Mouse (Mus musculus): ENCODE measurements around the gene Ddx56.

Ddx56 gene

DNA sequence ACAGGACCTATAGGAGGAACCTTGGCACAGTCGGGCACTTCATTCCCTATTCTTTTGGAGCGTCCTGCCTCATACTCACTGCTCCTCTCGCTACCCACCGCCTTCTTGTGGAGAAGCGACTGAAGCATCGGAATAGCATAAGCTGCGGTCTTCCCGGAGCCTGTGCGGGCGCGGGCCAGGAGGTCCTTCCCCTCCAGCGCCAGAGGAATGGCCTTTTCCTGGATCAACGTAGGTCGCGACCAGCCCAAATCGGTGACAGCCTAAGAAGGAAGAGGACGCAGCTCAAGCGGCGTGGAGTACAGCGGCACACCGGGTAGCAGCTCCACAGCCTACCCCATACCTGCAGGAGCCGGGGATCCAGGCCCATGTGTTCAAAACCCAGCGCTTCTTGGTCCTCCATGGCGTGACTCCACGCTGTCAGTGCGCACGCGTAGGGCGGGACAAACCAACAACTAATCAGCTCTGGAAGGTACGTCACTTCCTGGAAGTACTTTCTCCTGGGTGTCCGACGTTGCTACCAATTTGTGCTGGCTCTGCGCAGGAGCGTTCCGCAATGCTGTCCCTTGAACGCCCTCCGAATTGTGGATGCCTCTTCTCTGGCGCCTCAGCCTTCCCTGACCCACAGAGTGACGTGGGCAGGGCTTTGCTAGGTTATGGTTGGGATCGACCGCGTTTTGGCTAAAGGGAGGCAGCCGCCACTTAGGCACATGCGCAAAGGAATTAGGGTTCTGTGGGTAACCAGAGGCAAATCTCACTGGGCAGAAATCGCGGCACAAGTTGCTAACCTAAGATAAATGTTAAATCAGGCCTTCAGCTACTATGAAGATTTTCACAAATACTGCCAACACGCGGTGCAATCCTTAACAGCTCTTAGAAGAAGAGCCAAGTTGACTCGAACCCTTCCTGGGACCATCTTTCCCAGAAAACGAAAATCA is at the start of gene Ddx56:
Gene Ddx56 (minus strand): TSS at position 453 of the 935 bp plus-strand sequence.
- DNase-seq (ENCODE audit: low spot score in 2 of 2), result peak; percentile 84 to 91

- DNase-seq (ENCODE audit: low spot score in 2 of 2), result no peak
Observed at GRCm38 (mm10) chr11:6316821-6317220, 49.2 kb upstream of the Ddx56 start.

DNA sequence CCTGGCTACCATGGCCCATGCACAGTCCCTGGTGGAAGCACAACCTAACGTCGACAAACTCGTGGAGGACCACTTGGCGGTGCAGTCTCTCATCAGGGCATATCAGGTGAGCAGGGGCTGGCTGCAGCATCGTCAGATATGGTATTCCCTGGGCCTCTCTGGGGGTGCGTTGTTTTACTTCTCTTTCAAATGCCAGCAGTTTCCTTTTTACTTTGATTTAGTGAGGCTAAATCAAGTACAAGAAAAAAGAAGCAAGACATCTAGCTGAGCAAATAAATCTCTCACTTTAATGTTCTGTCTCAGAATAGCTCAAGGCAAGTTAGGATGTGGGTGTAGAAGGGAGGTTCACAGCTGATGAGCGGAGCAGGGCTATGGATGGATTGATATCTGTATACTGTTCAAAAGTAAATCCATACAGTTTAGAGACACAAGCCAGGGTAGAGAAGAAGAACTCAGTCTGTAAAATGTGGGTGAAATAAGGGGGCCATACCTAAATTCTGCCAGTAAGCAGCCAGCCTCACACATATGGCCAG is 46.4 kb upstream of the Ddx56 start:
- no peak for DNase-seq (ENCODE audit: low spot score in 2 of 2)

DNA sequence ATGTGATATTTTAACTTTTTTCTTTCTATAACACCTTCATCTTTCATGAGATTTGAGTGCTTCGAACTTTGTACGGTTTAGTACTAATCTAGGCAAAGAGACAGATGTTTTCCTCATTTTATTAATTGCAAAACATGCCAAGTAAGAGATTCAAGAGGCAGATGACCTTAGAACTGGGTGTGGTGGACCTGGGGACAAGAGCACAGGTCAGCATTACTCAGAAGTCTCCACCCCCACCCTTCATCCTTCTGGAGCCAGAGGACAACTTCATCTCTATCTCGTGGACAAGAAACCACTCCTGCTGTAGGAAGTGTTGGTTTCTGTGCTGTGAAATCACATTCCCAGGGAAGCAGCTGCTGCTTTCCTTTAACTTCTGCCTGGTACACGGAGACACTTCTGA is 40.6 kb upstream of the Ddx56 start:
- DNase-seq (ENCODE audit: low spot score in 2 of 2), result no peak

DNA sequence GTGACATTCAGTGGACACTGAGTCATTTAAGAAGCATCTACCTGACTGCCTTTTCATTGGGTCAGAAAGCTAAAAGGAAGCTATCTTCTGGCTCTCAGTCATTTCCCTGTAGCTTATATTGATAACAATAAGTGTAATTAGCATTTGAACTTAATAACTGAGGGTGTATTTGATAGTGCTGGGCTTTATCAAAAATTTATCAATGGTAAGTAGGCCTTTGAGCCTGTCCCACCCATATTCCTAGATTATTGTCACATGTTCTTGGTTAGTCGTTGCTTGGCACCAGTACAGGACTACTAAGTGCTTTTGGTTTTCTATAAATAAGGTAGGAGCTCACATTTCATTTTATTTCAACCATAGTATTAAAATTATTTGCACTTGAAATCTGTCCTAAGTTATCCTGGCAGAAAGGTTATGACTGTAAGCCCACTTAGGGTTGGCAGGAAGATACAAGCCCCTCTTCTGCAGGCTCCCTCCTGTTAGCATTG is 38.4 kb upstream of the Ddx56 start:
- no peak for DNase-seq (ENCODE audit: low spot score in 2 of 2)

DNA sequence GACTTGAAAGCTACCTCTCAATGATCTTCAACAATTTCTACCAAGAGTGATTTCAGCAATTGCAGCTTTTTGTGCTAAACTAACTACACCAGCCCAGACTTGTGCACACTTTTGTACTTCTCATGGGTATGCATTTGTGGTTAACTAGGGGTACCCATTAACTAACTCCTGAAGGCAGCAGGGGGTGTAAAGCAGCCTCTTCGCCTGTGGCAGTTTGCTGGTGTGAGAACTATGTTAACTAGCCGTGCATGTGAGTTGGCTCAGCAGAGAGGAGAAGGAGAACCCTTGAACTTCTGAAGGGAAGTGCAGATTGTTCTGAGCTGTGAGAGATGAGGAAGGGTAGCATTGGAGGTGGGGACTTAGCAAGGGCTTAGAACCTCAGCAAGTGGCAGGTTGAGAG is 35.2 kb upstream of the Ddx56 start:
- no peak for DNase-seq (ENCODE audit: low spot score in 2 of 2)

DNA sequence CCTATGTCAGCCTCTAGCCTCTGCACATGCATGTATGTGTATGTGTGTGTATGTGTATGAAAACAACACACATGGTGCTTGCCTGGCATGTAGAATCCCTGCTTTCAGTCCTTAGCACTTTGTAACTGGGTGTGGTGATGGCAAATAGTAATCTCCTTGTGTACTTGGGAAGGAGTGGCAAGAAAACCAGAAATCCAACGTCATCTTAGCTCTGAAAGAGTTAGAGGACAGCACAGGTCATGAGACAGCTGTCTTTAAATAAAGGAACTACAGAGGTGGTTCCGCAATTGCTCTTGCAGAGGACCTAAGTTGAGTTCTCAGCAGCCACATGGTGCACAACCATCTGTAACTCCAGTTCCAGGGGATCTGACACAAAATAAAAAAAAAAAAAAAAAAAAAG is 31.9 kb upstream of the Ddx56 start:
- DNase-seq (ENCODE audit: low spot score in 2 of 2), result no peak

DNA sequence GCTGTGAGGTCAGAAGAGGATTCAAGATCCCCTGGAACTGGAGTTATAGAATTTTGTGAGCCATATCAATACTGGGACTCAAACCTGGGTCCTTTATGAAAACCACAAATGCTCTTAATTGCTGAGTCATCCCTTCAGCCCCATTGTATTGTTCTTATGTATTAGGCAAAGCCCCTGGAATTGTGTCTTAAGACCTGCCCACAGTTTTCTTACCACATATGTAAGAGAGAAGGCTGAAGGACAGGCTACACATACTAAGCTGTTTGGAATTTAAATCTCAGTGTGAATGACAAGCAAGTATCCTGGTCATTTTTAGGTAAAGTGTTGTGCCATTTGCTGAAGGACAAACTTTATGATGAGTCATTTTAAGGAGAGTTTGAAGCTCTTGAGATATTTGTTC is 28.5 kb upstream of the Ddx56 start:
- DNase-seq (ENCODE audit: low spot score in 2 of 2), result no peak

DNA sequence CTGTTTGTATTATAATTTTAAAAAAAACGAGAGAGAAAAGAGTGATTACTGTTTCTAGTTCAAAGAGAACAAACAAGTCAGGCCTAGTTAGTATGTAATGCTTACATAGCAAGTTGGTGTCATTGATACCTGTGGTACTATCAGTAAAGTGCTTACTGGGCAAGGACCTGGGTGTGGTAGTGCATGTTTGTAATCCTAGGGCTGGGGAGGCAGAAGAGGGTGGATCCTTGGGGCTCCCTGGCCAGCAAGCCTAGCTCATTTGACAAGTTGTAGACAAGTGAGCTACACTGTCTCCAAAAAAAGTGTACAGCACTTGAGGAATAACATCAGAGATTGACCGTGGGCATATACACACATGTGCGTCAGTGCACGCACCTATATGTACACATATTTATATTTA is 27.1 kb upstream of the Ddx56 start:
- no peak for DNase-seq (ENCODE audit: low spot score in 2 of 2)

DNA sequence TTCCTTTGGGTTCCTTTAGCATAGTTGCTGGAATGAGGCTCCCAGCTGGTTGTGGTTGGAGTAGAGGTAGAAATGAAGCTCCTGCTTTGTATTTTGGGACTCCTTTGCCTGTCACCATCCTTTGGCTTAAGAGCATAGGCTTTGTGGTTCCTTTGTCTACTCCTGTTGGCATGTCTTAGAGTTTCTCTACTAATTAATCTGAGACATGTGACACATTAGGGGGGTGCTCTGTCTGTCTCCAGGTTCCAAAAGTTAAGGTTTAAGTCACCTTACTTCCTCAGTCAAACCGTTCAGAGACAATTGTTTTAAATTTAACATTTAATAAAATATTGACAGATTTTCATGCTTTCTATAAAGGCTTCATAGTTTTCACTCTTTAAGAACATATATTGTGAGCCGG is 26.0 kb upstream of the Ddx56 start:
- DNase-seq (ENCODE audit: low spot score in 2 of 2), result no peak

- DNase-seq (ENCODE audit: low spot score in 2 of 2), result no peak
Observed at GRCm38 (mm10) chr11:6292988-6293349, 25.4 kb upstream of the Ddx56 start.

GRCm38 (mm10) chr11:6292116-6292987 is 24.8 kb upstream of the Ddx56 start:
- no peak for DNase-seq (ENCODE audit: low spot score in 2 of 2)

DNA sequence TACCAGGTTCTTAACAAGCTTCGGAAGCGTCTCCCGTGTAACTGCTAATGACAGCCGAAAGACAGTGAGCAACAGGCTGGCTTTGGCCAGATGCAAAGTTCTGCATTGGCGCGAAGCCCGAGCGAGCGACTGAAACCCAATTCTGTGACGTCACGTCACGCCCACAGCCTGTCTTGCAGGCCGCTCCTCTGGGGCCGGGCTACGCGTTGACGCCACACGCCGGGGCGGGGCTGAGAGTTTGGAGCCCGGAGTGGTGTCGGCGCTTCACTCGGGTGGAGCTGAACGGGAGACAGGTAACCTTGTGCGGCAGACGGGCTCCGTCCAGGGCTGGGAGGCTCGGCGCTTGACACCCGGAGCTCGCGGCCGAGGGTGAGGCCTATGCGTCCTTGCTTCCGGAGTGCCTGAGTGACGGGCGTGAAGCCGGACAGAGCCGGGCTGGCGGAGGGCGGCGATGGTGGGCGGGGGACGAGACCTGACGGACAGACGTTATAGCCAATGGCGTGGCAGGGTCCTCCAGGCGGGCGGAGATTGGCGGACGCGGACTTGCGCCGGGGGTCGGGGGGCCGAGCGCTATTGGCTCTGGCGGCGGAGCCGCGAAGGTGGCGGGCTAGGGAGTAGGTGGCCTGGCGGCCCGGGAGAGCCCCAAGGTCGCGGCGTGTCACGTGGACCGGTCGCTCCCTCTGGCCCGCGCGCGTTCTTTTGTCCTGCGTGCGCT is 24.0 kb upstream of the Ddx56 start, which contains the start of gene Ogdh:
Gene Ogdh (plus strand): TSS at position 233 of the 715 bp plus-strand sequence.
- DNase-seq (ENCODE audit: low spot score in 2 of 2), result peak; percentile 98

DNA sequence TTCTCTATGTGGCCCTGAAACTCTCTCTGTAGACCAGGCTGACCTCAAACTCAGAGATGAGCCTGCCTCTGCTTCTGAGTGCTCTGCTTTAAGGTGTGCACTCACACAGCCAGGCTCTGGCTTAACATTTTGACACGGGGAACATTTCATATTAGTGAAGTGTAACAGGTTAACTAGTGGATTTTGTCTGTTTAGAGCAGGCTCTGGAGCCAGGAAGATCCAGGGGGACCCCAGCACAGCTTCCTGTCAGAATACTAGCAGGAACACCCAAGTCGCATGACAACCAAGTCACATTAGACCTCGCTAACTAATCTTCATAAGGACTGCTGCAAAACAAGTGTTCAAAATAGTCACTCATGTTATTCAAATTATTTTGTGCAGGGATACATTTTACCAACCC is 23.3 kb upstream of the Ddx56 start:
- DNase-seq (ENCODE audit: low spot score in 2 of 2), result no peak

DNA sequence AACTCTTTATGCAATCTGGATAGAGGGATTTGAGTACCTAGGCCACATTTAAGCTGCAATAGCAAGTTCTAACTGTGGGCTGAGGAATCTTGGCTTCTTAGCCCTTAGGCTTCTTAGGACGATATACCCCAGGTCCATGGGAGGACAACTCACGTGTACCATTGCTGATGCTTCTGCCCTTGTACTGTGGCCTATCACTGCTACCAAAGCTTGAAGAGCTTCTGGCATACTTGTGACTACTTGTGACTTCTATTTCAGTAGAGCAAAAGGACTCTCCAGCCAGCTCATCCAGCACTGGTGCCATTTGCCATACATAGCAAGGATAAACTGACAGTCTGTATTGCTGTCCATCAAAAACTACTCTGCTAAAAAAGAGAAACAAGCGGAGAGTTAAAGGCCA is 22.6 kb upstream of the Ddx56 start:
- DNase-seq (ENCODE audit: low spot score in 2 of 2), result no peak

- DNase-seq (ENCODE audit: low spot score in 2 of 2), result no peak
Observed at GRCm38 (mm10) chr11:6282940-6283339, 15.4 kb upstream of the Ddx56 start.

DNA sequence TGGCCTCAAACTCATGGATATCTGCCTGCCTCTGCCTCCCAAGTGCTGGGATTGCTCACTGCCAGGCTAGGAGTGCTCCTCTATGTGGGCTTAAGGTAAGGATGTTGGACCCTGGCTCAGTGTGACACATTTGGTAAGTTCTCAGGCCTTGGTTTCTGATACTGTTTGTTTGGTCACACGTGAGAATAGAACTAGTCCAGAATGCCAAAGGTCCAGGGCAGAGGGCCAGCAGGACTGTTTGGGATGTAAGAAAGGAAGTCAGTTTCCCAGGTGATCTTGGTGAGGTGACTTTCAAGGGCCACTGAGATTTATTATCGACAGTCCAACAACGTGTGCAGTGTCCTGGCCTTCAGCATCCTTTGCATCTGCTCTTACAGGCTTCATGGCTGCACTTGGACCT is 8.9 kb upstream of the Ddx56 start:
- no peak for DNase-seq (ENCODE audit: low spot score in 2 of 2)

DNA sequence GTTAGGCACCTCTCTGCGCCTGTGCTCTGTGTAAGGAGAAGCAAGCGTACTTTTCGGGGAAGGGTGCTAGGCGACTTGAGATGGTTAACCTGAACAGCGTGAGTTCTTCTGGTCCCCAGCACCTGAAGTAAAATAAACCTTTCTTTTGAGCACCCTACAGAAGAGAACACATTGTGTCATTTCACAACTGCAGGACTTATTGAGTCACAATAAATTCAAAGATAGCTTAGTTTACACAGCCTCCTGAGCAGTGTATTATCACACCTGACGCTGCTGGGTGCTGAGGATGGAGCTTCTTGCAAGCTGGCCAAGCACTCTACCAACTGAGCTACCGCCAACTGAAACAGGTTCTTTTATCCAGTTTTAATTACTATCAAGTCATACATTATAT is 7.5 kb upstream of the Ddx56 start:
- DNase-seq (ENCODE audit: low spot score in 2 of 2), result no peak

GRCm38 (mm10) chr11:6274387-6275093 is 7.0 kb upstream of the Ddx56 start, which contains the start of gene Tmed4:
Tmed4 (minus strand) TSS chr11:6274870.
- DNase-seq (ENCODE audit: low spot score in 2 of 2), result peak; percentile 95 to 99

GRCm38 (mm10) chr11:6273607-6274006 is 6.0 kb upstream of the Ddx56 start:
- DNase-seq (ENCODE audit: low spot score in 2 of 2), result no peak

DNA sequence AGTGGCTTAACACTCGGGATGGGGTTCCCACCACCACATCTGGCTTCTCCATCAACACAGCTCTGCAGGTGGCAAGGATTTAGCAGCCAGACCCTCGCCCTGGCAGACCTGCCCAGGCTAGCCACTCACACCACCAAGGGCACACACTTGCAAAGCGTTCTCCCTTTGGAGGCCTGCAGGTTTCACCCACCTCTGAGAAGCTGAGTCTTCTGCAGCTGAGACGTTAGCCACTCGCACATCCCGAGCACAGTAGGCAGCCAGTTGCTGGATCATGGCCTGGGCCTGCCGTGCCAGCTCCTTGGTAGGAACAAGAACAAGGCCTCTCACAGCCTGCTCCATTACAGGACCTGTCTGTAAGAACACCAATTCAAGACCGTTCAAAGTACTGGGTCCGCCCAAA is 951 bp downstream of the Ddx56 start:
- no peak for DNase-seq (ENCODE audit: low spot score in 2 of 2)
